Mouse (Mus musculus): ENCODE results near the gene Gm5726.
"Not testable (repeated sequence)": the region's sequence is repeated elsewhere in the genome, so short reads cannot be mapped to it uniquely, and the experiment has no call there.

Gene Gm5726

DNA sequence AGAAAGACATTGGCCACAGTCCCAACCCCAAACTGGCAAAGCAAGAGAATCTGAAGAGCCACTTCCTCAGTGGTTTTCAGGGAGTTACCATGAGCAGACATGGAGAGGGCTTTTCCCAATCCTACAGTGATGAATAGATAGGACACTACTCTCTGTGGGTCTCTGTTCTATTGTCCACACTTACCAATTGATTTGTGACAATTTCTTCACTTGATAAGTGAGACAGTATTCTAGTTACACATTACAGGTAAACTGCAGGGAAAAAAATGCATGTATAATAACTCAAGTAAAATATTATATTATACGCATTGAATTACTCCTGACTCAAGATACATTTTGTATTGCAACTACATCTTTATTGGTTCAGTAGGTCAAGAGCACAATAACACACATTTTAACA lies at the start of gene Gm5726:
Gm5726 (minus strand) TSS at position 101 of the 400 bp plus-strand sequence.
- not testable (repeated sequence) for DNase-seq (ENCODE audit: low read depth, low spot score)

DNA sequence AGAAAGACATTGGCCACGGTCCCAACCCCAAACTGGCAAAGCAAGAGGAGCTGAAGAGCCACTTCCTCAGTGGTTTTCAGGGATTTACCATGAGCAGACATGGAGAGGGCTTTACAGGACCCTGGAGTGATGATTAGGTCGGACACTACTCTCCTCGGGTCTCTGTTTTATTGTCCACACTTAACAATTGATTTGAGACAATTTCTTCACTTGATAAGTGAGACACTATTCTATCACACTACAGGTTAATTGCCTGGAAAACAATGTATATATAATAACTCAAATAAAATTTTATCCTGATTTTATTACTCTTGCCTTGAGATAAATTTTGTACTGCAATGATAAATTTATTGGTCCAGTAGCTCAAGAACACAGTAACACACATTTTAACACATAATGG lies 30.6 kb upstream of the Gm5726 start, which contains the start of gene Gm4141:
Gm4141 (minus strand) TSS at position 101 of the 400 bp plus-strand sequence.
- DNase-seq (ENCODE audit: low read depth, low spot score), result not testable (repeated sequence)

DNA sequence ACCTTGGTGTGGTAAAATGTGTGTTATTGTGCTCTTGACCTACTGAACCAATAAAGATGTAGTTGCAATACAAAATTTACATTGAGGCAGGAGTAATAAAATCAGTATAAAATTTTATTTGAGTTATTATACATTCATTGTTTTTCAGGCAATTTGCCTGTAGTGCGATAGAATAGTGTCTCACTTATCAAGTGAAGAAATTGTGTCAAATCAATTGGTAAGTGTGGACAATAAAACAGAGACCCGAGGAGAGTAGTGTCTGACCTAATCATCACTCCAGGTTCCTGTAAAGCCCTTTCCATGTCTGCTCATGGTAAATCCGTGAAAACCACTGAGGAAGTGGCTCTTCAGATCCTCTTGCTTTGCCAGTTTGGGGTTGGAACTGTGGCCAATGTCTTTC lies 12.0 kb downstream of the Gm5726 start, which contains the start of gene Vmn1r104:
Vmn1r104 (plus strand) TSS at position 301 of the 400 bp plus-strand sequence.
- not testable (repeated sequence) for DNase-seq (ENCODE audit: low read depth, low spot score)

DNA sequence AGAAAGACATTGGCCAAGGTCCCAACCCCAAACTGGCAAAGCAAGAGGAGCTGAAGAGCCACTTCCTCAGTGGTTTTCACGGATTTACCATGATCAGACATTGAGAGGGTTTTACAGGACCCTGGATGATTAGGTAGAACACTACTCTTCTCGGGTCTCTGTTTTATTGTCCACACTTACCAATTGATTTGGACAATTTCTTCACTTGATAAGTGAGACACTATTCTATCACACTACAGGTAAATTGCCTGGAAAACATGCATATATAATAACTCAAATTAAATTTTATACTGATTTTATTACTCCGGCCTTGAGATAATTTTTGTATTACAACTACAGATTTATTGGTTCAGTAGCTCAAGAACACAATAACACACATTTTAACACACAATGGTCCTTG lies 35.1 kb downstream of the Gm5726 start, which contains the start of gene Vmn1r103:
Vmn1r103 (minus strand) TSS at position 101 of the 400 bp plus-strand sequence.
- DNase-seq (ENCODE audit: low read depth, low spot score), result not testable (repeated sequence)
